Mouse (Mus musculus): ENCODE data around the gene Fastkd5. TPM values are rescaled to one million over a fixed set of nuclear protein-coding genes. Genes with fewer than 3 reads are reported as not detected.

Fastkd5 gene
- total and polyA plus RNA-seq, 2 experiments from 2014 or later, result 9.8 TPM

DNA sequence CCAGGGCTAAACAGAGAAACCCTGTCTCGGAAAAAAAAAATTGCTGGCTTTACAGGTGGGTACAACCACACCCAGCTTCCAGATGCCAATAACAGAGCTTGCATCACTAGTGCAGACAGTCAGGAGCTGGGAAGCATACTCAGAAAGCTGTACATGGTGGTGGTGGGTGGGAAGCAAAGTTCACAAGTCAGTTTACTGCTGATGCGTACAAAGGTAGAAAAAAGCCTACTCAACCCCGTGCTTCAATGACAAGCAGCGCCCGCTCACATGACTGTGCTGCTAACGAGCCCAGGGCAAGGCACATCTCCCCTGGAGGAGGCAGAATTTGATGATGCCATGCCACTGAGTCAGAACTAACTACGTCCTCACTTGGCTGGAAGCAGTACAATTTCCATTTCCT, 10.9 kb downstream of the Fastkd5 start:
- peaks cover 40% of the 10 kb centered on the region for H3K36me3 ChIP-seq (replicated peaks; ENCODE audit: control insufficient read depth, insufficient read depth, low read length)
- H3K9ac ChIP-seq (replicated peaks; ENCODE audit: low read depth, low read length), result no peak overlapping the region
- no peaks in the 10 kb centered on the region for H3K27me3 ChIP-seq (ENCODE audit: control insufficient read depth, insufficient read depth, low read length)
- H3K4me1 ChIP-seq (ENCODE audit: control insufficient read depth, insufficient read depth), result no peaks in the 10 kb centered on the region
- no peak overlapping the region for H3K4me2 ChIP-seq (ENCODE audit: low read depth, low read length)
- no peaks in the 10 kb centered on the region for H3K9me3 ChIP-seq (replicated peaks; ENCODE audit: control insufficient read depth, low read length)
- ATAC-seq (ENCODE audit: insufficient read depth, low read depth) (no peak), DNase-seq (ENCODE audit: low spot score) (no peak)
- 82% methylated on average over 7 of the region's 7 CpGs for WGBS
- TF ChIP-seq EP300 (IDR thresholded peaks at IDR 0.05; ENCODE audit: low read depth), result no peak
- no peak for TF ChIP-seq CTCF (IDR thresholded peaks at IDR 0.05; ENCODE audit: low read depth)
- H3K4me3 ChIP-seq (ENCODE audit: low read depth, low read length), result no peak overlapping the region
- H3K27ac ChIP-seq (ENCODE audit: low read depth), result no peak overlapping the region

DNA sequence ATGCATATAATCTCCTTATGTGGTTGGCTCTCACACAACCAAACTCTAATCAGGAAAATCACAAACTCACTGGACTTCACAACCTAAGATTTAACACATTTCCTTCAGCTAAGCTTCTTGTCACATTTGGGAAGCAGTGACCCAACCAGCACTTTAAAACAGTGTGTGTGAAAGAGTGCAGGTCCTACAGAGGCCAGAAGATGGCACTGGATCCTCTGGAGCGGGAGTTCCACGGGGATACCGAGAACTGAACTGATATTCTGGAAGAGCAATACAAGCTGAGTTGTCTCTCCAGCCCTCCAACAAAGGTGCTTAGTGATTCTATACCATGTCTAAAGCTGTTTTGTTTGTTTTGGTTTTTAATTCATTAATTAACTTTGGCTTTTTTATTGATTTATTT, 16.7 kb downstream of the Fastkd5 start:
- Histone ChIP-seq H3K4me3 (ENCODE audit: low read depth, low read length) (no peak overlapping the region), H3K27me3 (ENCODE audit: control insufficient read depth, insufficient read depth, low read length) (no peaks in the 10 kb centered on the region), H3K36me3 (replicated peaks; ENCODE audit: control insufficient read depth, insufficient read depth, low read length) (peaks cover 37% of the 10 kb centered on the region), H3K9me3 (replicated peaks; ENCODE audit: control insufficient read depth, low read length) (no peaks in the 10 kb centered on the region), H3K9ac (replicated peaks; ENCODE audit: low read depth, low read length) (no peak overlapping the region), H3K27ac (ENCODE audit: low read depth) (no peak overlapping the region), H3K4me2 (ENCODE audit: low read depth, low read length) (no peak overlapping the region), H3K4me1 (ENCODE audit: control insufficient read depth, insufficient read depth) (no peaks in the 10 kb centered on the region)
- no peak for ATAC-seq (ENCODE audit: insufficient read depth, low read depth)
- 74% methylated on average over 3 of the region's 3 CpGs for WGBS
- TF ChIP-seq EP300 (IDR thresholded peaks at IDR 0.05; ENCODE audit: low read depth) (no peak), CTCF (IDR thresholded peaks at IDR 0.05; ENCODE audit: low read depth) (peak; percentile 28; the same call in 1 of the 2 replicates)
- DNase-seq (ENCODE audit: low spot score), result no peak

DNA sequence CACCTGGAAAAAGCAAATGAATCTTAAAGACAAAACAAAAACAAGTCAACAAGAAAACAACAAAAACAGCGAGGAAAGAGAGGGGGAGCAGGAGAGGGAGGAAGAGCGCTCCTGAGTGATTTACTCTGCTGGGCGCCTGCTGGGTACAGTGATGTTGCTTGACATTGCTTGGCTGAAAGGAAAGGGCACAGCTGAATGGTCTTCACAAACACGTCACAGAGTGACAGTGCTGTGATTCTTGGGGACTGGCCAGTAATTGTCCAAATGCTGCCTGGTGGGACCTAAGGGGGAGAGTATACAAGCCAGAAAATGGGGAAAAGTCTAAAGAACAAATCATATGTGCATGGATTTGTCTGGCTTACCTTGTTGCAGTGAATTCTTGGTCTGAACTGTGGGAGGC, 27.6 kb downstream of the Fastkd5 start:
- Histone ChIP-seq H3K27me3 (ENCODE audit: control insufficient read depth, insufficient read depth, low read length) (no peaks in the 10 kb centered on the region), H3K4me1 (ENCODE audit: control insufficient read depth, insufficient read depth) (no peaks in the 10 kb centered on the region), H3K27ac (ENCODE audit: low read depth) (no peak overlapping the region), H3K36me3 (replicated peaks; ENCODE audit: control insufficient read depth, insufficient read depth, low read length) (peaks cover 56% of the 10 kb centered on the region), H3K9ac (replicated peaks; ENCODE audit: low read depth, low read length) (no peak overlapping the region), H3K4me2 (ENCODE audit: low read depth, low read length) (no peak overlapping the region), H3K9me3 (replicated peaks; ENCODE audit: control insufficient read depth, low read length) (no peaks in the 10 kb centered on the region), H3K4me3 (ENCODE audit: low read depth, low read length) (no peak overlapping the region)
- TF ChIP-seq EP300 (IDR thresholded peaks at IDR 0.05; ENCODE audit: low read depth), result no peak
- no peak for TF ChIP-seq CTCF (IDR thresholded peaks at IDR 0.05; ENCODE audit: low read depth)
- DNase-seq (ENCODE audit: low spot score) (no peak), ATAC-seq (ENCODE audit: insufficient read depth, low read depth) (no peak)
- 66% methylated on average over 4 of the region's 4 CpGs for WGBS

DNA sequence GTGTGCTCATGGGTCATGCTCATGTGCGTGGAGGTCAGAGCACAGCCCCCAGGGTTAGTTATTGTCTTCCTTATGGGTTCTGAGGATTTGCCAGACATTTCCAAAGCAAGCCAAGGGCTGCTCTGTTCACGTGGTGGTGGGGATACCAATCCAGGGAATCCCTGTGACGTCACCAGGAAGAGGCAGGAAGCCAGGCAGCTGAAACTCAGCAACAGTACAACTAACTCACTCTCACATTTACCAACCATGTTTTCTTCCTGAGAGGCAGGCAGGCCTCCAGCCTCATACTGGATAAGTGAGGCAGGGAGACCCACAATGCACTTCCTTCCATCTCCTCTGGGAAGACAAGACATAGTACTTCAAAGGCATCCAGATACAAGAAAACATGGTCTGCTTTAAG, 31.4 kb downstream of the Fastkd5 start:
- no peak overlapping the region for H3K4me3 ChIP-seq (ENCODE audit: low read depth, low read length)
- H3K4me1 ChIP-seq (ENCODE audit: control insufficient read depth, insufficient read depth), result no peaks in the 10 kb centered on the region
- no peak overlapping the region for H3K27ac ChIP-seq (ENCODE audit: low read depth)
- no peaks in the 10 kb centered on the region for H3K27me3 ChIP-seq (ENCODE audit: control insufficient read depth, insufficient read depth, low read length)
- peaks cover 69% of the 10 kb centered on the region for H3K36me3 ChIP-seq (replicated peaks; ENCODE audit: control insufficient read depth, insufficient read depth, low read length)
- no peaks in the 10 kb centered on the region for H3K9me3 ChIP-seq (replicated peaks; ENCODE audit: control insufficient read depth, low read length)
- TF ChIP-seq EP300 (IDR thresholded peaks at IDR 0.05; ENCODE audit: low read depth), result no peak
- no peak for TF ChIP-seq CTCF (IDR thresholded peaks at IDR 0.05; ENCODE audit: low read depth)
- no peak overlapping the region for H3K4me2 ChIP-seq (ENCODE audit: low read depth, low read length)
- H3K9ac ChIP-seq (replicated peaks; ENCODE audit: low read depth, low read length), result no peak overlapping the region
- WGBS, result 60% methylated on average over 3 of the region's 3 CpGs
- ATAC-seq (ENCODE audit: insufficient read depth, low read depth), result no peak
- no peak for DNase-seq (ENCODE audit: low spot score)

DNA sequence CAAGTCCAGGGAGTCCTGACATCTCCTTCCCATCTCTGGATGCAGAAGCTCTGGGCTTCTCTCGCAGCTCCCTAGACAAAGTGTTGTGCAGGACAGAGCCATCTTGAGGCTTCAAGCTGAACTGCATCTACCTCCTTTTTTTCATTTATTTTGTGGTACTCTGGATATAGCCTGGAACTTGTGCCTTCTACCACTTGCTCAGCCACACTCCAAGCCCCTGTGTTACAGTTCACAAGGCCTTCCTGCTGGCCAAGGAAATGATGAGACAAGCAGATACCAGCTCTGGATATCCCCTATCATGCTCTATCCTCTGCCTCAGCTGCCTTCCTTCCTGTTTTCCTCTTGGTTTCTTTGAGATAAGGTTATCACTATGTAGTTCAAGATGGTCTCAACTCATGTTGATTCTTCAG, 32.2 kb downstream of the Fastkd5 start:
- ATAC-seq (ENCODE audit: insufficient read depth, low read depth), result peak; percentile 44; the same call in 1 of the 2 replicates
- TF ChIP-seq CTCF (IDR thresholded peaks at IDR 0.05; ENCODE audit: low read depth) (peak; percentile 64), EP300 (IDR thresholded peaks at IDR 0.05; ENCODE audit: low read depth) (no peak)
- DNase-seq (ENCODE audit: low spot score), result peak; percentile 50

DNA sequence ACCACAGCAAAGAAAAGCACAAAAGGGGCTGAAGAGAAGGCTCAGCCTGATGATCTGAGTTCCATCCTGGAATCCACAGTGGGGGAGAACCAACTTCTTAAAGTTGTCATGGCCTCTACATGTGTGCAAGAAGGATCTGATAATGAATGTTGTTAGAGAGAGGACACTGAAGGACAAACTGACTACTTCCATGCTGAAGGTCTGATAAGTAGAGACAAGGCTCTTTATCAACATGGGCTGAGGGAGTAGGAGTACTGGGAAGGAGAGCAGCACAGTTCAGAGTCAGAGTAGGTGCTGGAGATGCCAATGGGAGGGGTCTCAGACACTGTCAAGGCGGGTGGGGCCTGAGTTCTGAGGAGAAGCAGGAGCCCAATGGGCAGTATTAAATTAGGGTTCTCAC, 34.2 kb downstream of the Fastkd5 start:
- Histone ChIP-seq H3K27ac (ENCODE audit: low read depth) (no peak overlapping the region), H3K4me2 (ENCODE audit: low read depth, low read length) (no peak overlapping the region), H3K36me3 (replicated peaks; ENCODE audit: control insufficient read depth, insufficient read depth, low read length) (peaks cover 63% of the 10 kb centered on the region), H3K9ac (replicated peaks; ENCODE audit: low read depth, low read length) (no peak overlapping the region), H3K9me3 (replicated peaks; ENCODE audit: control insufficient read depth, low read length) (no peaks in the 10 kb centered on the region), H3K4me1 (ENCODE audit: control insufficient read depth, insufficient read depth) (no peaks in the 10 kb centered on the region), H3K27me3 (ENCODE audit: control insufficient read depth, insufficient read depth, low read length) (no peaks in the 10 kb centered on the region), H3K4me3 (ENCODE audit: low read depth, low read length) (no peak overlapping the region)
- DNase-seq (ENCODE audit: low spot score), result no peak
- WGBS, result 71% methylated on average over 1 of the region's 1 CpGs
- no peak for TF ChIP-seq CTCF (IDR thresholded peaks at IDR 0.05; ENCODE audit: low read depth)
- no peak for TF ChIP-seq EP300 (IDR thresholded peaks at IDR 0.05; ENCODE audit: low read depth)
- no peak for ATAC-seq (ENCODE audit: insufficient read depth, low read depth)

More for the DNA sequence above, 32.2 kb downstream of the Fastkd5 start:
- H3K4me1 ChIP-seq (ENCODE audit: control insufficient read depth, insufficient read depth), result no peaks in the 10 kb centered on the region
- H3K9ac ChIP-seq (replicated peaks; ENCODE audit: low read depth, low read length), result no peak overlapping the region
- H3K4me2 ChIP-seq (ENCODE audit: low read depth, low read length), result no peak overlapping the region
- H3K36me3 ChIP-seq (replicated peaks; ENCODE audit: control insufficient read depth, insufficient read depth, low read length), result peaks cover 61% of the 10 kb centered on the region
- H3K9me3 ChIP-seq (replicated peaks; ENCODE audit: control insufficient read depth, low read length), result no peaks in the 10 kb centered on the region
- WGBS, result 0% methylated on average over 1 of the region's 1 CpGs
- no peak overlapping the region for H3K4me3 ChIP-seq (ENCODE audit: low read depth, low read length)
- H3K27ac ChIP-seq (ENCODE audit: low read depth), result no peak overlapping the region
- H3K27me3 ChIP-seq (ENCODE audit: control insufficient read depth, insufficient read depth, low read length), result no peaks in the 10 kb centered on the region
